Mouse (Mus musculus): ENCODE results near the gene Lrp2bp.

Lrp2bp gene

DNA sequence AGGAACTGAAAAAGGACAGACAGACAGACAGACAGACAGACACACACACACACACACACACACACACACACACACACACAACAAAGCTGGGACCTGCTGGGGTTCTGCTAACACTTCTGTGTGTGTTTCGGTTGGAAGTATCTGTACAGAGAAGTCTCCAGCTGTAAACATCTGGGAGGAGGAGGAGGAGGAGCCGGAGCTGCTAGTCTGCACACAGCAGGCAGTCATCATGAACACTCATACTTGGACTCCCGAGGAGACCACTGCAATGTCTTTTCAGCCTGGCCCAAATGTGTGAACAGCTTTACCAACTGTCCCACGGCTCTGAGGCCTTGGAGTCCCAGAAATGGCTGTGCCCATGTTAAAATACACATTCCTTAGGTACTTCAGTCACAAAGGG is 25.3 kb downstream of the Lrp2bp start:
- DNase-seq (ENCODE audit: low read depth, low spot score), result no peak

DNA sequence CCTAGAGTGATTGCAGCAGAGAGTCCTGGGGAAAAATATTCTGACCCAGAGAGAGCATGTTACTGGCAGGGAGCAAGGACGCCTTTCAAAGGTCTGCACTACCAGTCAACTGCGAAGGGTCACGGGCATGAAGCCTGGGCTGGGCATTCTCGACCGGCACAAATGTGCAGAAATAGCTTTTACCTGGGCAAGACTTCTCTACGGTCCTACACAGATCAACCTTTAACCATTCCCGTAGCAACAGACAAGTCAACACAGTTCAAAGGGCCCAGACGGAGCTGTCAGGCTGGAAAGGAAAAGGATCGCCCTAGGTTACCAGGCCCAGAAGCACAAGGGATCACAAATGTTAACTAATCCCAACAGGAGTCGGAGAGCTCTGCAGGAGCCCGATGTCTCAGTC is 37.1 kb downstream of the Lrp2bp start:
- DNase-seq (ENCODE audit: low read depth, low spot score), result no peak

DNA sequence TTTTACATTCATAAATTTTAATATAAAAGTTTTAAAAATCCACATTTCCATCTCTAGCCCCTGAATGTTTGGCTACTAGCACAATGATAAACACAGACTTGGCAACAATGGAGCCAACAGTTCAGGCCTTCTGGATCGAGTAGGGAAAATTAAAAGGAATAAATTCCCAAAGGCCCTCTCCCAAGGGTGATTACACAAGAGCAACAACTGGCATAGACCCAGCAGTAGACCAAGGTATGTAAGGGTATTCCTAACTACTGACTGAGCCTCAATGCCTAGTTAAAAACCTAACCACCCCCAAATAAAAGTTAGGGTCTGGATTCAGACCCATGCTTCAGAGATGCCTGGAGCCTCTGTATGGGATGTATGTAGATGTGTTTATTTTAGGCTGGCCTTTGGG is 40.6 kb downstream of the Lrp2bp start:
- no peak for DNase-seq (ENCODE audit: low read depth, low spot score)

DNA sequence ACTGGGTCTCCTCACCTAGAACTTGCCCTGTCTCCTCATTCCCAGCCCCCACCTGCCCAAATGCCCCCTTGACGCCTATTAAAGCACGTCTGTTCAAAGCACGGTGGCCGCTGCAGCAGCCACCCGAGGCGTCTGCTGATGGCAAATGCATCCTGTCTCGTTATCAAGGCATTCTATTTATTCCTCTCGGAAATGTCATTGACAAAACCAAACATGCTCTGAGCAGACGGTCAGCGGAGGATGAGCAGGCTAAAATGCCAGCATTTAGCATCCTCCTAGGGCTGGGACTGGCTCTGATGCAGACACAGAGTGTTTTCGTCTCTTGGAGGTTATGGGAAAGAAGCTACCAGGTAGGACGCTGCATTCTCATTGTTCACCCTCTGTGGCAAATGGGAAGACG is 41.2 kb downstream of the Lrp2bp start:
- no peak for DNase-seq (ENCODE audit: low read depth, low spot score)

DNA sequence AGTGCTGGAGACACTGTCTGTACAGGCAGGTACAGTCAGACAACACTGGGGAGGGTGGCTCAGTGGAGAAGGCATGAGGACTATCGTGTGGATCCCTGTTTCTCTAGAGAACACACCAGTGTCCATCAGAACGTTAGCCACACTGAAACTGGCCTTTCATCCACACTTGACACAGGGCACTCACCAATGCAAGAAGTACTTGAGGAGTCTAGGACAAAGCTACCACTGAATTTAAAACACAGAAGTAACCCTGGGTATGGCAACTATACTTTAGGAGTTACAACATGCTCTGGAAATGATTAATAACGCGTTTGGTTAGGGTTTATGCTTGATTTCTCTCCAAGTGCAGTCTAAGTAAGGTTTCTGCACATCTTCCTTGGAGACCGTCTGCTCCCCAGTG is 73.7 kb downstream of the Lrp2bp start:
- no peak for DNase-seq (ENCODE audit: low read depth, low spot score)

DNA sequence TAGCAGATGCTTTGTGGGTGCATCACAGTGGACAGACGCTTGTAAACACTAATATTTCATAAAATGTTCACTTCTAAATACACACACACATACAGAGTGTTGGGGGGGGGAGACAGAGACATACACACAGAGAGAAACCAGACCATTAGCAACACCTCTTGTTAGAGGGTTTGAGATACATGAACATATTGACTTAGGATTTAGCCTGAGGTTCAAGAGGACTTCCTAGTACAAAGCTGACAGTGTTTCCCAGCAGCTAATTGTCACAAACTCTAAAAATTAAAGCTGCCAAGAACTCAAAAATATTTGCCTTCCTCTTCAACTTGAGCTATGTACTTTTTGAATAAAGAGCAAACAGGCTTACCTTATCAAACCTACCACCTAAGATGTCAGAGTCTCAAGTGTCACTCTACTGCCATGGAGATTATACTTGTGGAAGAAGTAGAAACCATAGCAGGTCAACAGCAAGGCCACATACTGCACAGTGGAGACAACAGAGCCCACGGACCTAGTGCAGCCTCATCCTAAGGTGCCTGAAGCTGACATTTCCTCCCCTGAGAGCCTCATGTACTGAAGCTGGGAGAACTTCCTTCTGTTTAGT is 74.5 kb downstream of the Lrp2bp start:
- no peak for DNase-seq (ENCODE audit: low read depth, low spot score)

DNA sequence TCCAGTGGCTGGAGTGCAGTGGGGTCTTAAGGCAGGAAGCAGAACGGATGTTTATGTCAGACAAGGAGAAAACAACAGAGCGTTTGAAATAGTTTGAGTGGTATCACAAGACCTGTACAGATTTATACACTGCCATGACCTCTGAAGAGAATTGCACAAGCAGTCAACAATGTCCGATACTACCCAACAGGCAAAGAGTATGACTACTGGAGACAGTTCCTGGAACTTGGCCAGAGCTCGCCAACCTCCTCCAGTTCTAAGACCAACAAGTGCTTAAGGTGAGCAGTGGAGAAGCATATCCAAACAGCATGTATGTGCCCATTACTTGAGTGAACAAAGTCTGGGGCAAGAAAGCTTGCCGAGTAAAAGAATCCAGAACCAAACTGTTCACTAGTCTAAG is 76.1 kb downstream of the Lrp2bp start:
- no peak for DNase-seq (ENCODE audit: low read depth, low spot score)

DNA sequence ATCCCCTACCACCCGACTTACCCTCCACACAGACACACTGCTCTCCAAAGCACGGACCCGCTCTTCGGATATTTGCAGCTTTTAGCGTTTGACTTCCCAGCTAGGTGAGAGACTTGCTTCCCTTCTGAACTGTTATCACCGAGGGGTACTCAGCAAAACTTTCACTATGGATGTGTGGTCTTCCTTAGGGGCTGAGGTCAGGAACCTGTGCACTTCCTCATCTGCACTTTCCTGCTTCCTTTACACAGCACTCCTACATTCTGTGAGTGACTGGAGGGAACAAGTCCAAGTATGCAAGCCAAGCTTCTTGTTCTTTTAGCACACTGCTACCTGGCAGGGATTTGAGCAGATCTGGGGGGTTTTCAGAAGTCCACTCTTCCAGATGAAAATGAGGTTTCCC is 79.8 kb downstream of the Lrp2bp start:
- DNase-seq (ENCODE audit: low read depth, low spot score), result no peak

All from CD4-positive helper T cell, adult 2 months (primary cell).